Mouse (Mus musculus) left cerebral cortex, postnatal 25 days (tissue): ENCODE measurements at regions not wholly inside any gene's neighbourhood (a gene's known extent, or its start where the extent isn't known, plus 50 kb on each side); places are given as distances from the start of the nearest gene placed in this dataset.

Source experiments
- DNase-seq, 2 experiments: peaks; one replicate each; pipeline ENCODE4 v3.0.0; 2022; ENCODE audit warnings: low spot score in 2 of 2, mixed read lengths in 1 of 2
- intact Hi-C: fragments of 180-260 bp; cut with DNase I; formaldehyde crosslinking; loops from one replicate; pipeline ENCODE4 v1.15.1; 2025

GRCm38 (mm10) chr3:82781464-82781863 lies 94.8 kb downstream of the Rbm46 start:
- no peak for DNase-seq
- intact Hi-C loops: no loop called here

GRCm38 (mm10) chr3:82770512-82771270 lies 105.6 kb downstream of the Rbm46 start:
- intact Hi-C loops: no loop called here
- no peak for DNase-seq

- peak; percentile 34 to 73 for DNase-seq
- intact Hi-C loops: no loop called here
Observed at GRCm38 (mm10) chr3:82767484-82767883, 108.8 kb downstream of the Rbm46 start.

GRCm38 (mm10) chr3:82759946-82760345 lies 116.3 kb downstream of the Rbm46 start:
- intact Hi-C loops: no loop called here
- DNase-seq: no peak

GRCm38 (mm10) chr3:82758967-82759366 lies 117.3 kb downstream of the Rbm46 start:
- DNase-seq: no peak
- intact Hi-C loops: no loop called here

- intact Hi-C loops: loop anchor here (2.0 kb wide), 1 partner anchor 319 kb away; no protein-coding TSS in a partner anchor
Observed at GRCm38 (mm10) chr3:82725546-82725945, 150.7 kb downstream of the Rbm46 start.

GRCm38 (mm10) chr3:82707628-82708027 lies 159.7 kb upstream of the Npy2r start:
- intact Hi-C loops: no loop called here
- DNase-seq: no peak

More at GRCm38 (mm10) chr3:82725546-82725945, 150.7 kb downstream of the Rbm46 start:
- peak; percentile 6 to 33 for DNase-seq

GRCm38 (mm10) chr3:82692131-82692530 lies 144.2 kb upstream of the Npy2r start:
- no peak for DNase-seq
- intact Hi-C loops: no loop called here

- intact Hi-C loops: loop anchor here (10.0 kb wide), 1 partner anchor 252 kb away; no protein-coding TSS in a partner anchor
- DNase-seq: no peak
Observed at GRCm38 (mm10) chr3:82656159-82656874, 108.4 kb upstream of the Npy2r start.

GRCm38 (mm10) chr3:82652346-82652745 lies 104.5 kb upstream of the Npy2r start:
- intact Hi-C loops: loop anchor here (10.0 kb wide), 1 partner anchor 248 kb away; no protein-coding TSS in a partner anchor
- DNase-seq: peak; percentile 59 to 85

GRCm38 (mm10) chr3:82640052-82640451 lies 92.2 kb upstream of the Npy2r start:
- intact Hi-C loops: no loop called here
- no peak for DNase-seq

GRCm38 (mm10) chr3:82636666-82637065 lies 88.8 kb upstream of the Npy2r start:
- DNase-seq: peak; percentile 38 to 74
- intact Hi-C loops: no loop called here

- no peak for DNase-seq
- intact Hi-C loops: no loop called here
Observed at GRCm38 (mm10) chr3:82620418-82621003, 72.6 kb upstream of the Npy2r start.

- intact Hi-C loops: no loop called here
- no peak for DNase-seq
Observed at GRCm38 (mm10) chr3:82619371-82619770, 71.5 kb upstream of the Npy2r start.

- intact Hi-C loops: no loop called here
- DNase-seq: no peak
Observed at GRCm38 (mm10) chr3:82601880-82602279, 54.0 kb upstream of the Npy2r start.

- no peak for DNase-seq
- intact Hi-C loops: no loop called here
Observed at GRCm38 (mm10) chr3:82598656-82599055, 50.8 kb upstream of the Npy2r start.
